Mouse (Mus musculus): Measurements from ENCODE around the gene Mia3. TPM values are rescaled to one million over a fixed set of nuclear protein-coding genes. Genes with fewer than 3 reads are reported as not detected.
"Not testable (repeated sequence)": the region's sequence is repeated elsewhere in the genome, so short reads cannot be mapped to it uniquely, and the experiment has no call there.

Mia3 gene
- polyA plus RNA-seq, 1 experiment from 2014 or later, result 112 TPM

GRCm38 (mm10) chr1:183379376-183379775 is 10.0 kb upstream of the Mia3 start:
- not testable (repeated sequence) for H3K36me3 ChIP-seq (ENCODE audit: control insufficient read depth, insufficient read depth, low read length); H3K9ac ChIP-seq (replicated peaks; ENCODE audit: low read depth, low read length); H3K4me1 ChIP-seq (ENCODE audit: control insufficient read depth, insufficient read depth, low read length); H3K4me3 ChIP-seq (ENCODE audit: low read depth, low read length); H3K4me2 ChIP-seq (ENCODE audit: low read depth, low read length); H3K27me3 ChIP-seq (ENCODE audit: control insufficient read depth, insufficient read depth, low read length); ATAC-seq (ENCODE audit: low read depth); H3K27ac ChIP-seq (ENCODE audit: low read depth, low read length); H3K9me3 ChIP-seq (ENCODE audit: control insufficient read depth, low read length)
- WGBS, result 87% methylated on average over 3 of the region's 3 CpGs

DNA sequence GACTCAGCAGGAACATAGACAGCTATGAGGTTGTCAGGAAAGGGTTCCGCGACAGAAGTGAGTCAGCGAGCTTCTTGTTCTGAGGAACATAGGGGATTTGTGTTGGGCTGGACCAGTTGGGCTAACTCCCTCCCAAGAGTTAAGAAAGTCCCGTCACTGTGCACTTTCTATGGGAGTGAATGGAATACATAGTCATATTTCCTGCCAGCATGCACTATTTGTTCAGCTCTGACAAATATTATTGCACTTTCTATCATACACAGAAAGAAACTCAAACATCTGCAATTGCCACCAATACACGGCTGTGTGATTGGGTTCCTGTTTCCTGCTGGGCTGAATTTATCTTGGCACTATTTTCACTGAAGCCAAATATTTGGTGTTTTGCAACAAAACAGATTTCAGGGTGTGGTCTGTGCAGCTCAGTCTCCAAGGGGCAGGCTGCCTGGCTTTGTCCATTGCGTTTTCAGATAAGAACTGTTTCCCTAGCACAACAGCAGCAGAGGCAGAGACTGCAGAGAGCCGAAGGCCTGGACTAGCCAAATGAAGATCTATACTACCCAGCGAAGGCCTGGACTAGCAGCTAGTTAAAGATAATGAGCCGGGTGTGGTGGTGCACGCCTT is 9.1 kb upstream of the Mia3 start:
- Histone ChIP-seq H3K4me1 (ENCODE audit: control insufficient read depth, insufficient read depth, low read length) (no peaks in the 10 kb centered on the region), H3K9me3 (ENCODE audit: control insufficient read depth, low read length) (no peaks in the 10 kb centered on the region), H3K4me2 (ENCODE audit: low read depth, low read length) (no peak overlapping the region), H3K9ac (replicated peaks; ENCODE audit: low read depth, low read length) (no peak overlapping the region), H3K27me3 (ENCODE audit: control insufficient read depth, insufficient read depth, low read length) (no peaks in the 10 kb centered on the region), H3K36me3 (ENCODE audit: control insufficient read depth, insufficient read depth, low read length) (no peaks in the 10 kb centered on the region), H3K27ac (ENCODE audit: low read depth, low read length) (no peak overlapping the region), H3K4me3 (ENCODE audit: low read depth, low read length) (no peak overlapping the region)
- 86% methylated on average over 10 of the region's 10 CpGs for WGBS
- ATAC-seq (ENCODE audit: low read depth), result no peak

GRCm38 (mm10) chr1:183377045-183377444 is 7.7 kb upstream of the Mia3 start:
- Histone ChIP-seq H3K9me3 (ENCODE audit: control insufficient read depth, low read length) (no peaks in the 10 kb centered on the region), H3K4me2 (ENCODE audit: low read depth, low read length) (no peak overlapping the region), H3K36me3 (ENCODE audit: control insufficient read depth, insufficient read depth, low read length) (no peaks in the 10 kb centered on the region), H3K4me1 (ENCODE audit: control insufficient read depth, insufficient read depth, low read length) (no peaks in the 10 kb centered on the region), H3K9ac (replicated peaks; ENCODE audit: low read depth, low read length) (no peak overlapping the region), H3K27ac (ENCODE audit: low read depth, low read length) (no peak overlapping the region), H3K4me3 (ENCODE audit: low read depth, low read length) (no peak overlapping the region), H3K27me3 (ENCODE audit: control insufficient read depth, insufficient read depth, low read length) (no peaks in the 10 kb centered on the region)
- ATAC-seq (ENCODE audit: low read depth), result no peak
- WGBS, result 81% methylated on average over 4 of the region's 4 CpGs

DNA sequence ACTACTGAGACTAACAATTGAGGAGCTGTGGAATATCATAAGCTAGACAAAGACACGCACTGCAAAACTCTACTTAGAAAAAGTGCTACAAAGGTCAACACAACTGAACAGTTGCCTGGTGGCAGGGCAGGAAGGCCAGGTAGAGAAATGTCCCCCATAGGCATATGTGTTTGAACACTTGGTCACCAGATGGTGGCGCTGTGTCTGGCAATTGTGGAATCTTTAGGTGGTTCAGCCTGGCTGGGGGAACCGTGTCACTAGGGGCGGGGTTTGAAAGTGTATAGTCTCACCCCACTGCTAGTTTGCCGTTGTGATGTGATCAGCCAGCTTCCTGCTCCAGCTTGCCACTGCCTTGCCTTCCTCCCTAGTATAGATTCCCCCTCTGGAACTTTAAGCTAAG is 5.4 kb upstream of the Mia3 start:
- Histone ChIP-seq H3K4me1 (ENCODE audit: control insufficient read depth, insufficient read depth, low read length) (no peaks in the 10 kb centered on the region), H3K27me3 (ENCODE audit: control insufficient read depth, insufficient read depth, low read length) (no peaks in the 10 kb centered on the region), H3K27ac (ENCODE audit: low read depth, low read length) (no peak overlapping the region), H3K9ac (replicated peaks; ENCODE audit: low read depth, low read length) (no peak overlapping the region), H3K4me2 (ENCODE audit: low read depth, low read length) (no peak overlapping the region), H3K4me3 (ENCODE audit: low read depth, low read length) (no peak overlapping the region), H3K9me3 (ENCODE audit: control insufficient read depth, low read length) (no peaks in the 10 kb centered on the region), H3K36me3 (ENCODE audit: control insufficient read depth, insufficient read depth, low read length) (no peaks in the 10 kb centered on the region)
- WGBS, result 77% methylated on average over 5 of the region's 5 CpGs
- no peak for ATAC-seq (ENCODE audit: low read depth)

DNA sequence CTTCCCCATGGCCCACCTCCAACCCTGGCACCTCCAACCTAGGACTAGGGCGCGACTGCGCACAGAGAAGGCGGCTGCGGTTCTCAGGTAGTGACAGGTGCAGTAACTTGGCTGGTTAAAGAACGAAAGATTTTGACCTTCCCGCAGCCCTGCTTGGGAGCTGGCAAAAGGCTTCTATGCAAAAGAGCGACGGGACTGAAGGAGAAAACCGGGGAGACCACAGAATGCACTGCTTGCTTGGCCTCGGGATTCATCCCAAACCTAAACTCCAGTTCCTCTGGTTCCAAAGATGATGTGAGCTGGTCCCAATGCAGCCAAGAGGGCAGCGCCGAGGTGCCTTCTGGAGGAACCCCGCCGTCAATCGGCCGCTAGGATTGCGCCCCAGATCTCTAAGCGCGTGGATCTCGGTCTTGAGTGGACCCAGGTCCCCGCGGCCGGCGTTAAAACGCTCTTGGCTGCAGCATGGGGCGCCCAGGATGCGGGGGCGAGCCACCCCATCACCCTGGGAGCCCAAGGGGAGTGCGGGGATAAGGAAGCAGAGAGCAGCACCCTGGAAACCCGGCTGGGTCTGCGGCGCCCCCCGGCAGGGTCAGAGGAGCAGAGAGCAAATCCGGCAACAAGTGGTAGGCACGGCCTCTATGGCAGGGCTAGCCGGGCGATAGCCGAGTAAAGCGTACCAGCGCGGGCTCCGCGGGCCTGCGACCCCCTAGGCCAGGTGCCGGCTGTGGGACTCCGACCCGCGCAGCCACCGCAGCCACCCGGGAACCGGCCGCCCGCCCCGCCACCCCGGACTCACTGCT is 552 bp downstream of the Mia3 start:
- Histone ChIP-seq H3K4me2 (ENCODE audit: low read depth, low read length) (peak overlapping the region; percentile 90), H3K27ac (ENCODE audit: low read depth, low read length) (peak overlapping the region; percentile 72), H3K4me1 (ENCODE audit: control insufficient read depth, insufficient read depth, low read length) (0 out of 2 replicates have a peak, but pooled peaks cover 5% of the 10 kb centered on the region), H3K36me3 (ENCODE audit: control insufficient read depth, insufficient read depth, low read length) (peaks cover 9% of the 10 kb centered on the region), H3K9ac (replicated peaks; ENCODE audit: low read depth, low read length) (peak overlapping the region; percentile 82), H3K27me3 (ENCODE audit: control insufficient read depth, insufficient read depth, low read length) (no peaks in the 10 kb centered on the region), H3K9me3 (ENCODE audit: control insufficient read depth, low read length) (no peaks in the 10 kb centered on the region), H3K4me3 (ENCODE audit: low read depth, low read length) (peak overlapping the region; percentile 65)
- peak; percentile 78 for ATAC-seq (ENCODE audit: low read depth)
- WGBS, result 1% methylated on average over 56 of the region's 56 CpGs

- no peak overlapping the region for H3K27ac ChIP-seq (ENCODE audit: low read depth, low read length)
- no peak overlapping the region for H3K4me3 ChIP-seq (ENCODE audit: low read depth, low read length)
- H3K36me3 ChIP-seq (ENCODE audit: control insufficient read depth, insufficient read depth, low read length), result peaks cover 19% of the 10 kb centered on the region
- H3K27me3 ChIP-seq (ENCODE audit: control insufficient read depth, insufficient read depth, low read length), result no peaks in the 10 kb centered on the region
- no peak overlapping the region for H3K4me2 ChIP-seq (ENCODE audit: low read depth, low read length)
- H3K4me1 ChIP-seq (ENCODE audit: control insufficient read depth, insufficient read depth, low read length), result 0 out of 2 replicates have a peak, but pooled peaks cover 5% of the 10 kb centered on the region
- 78% methylated on average over 5 of the region's 5 CpGs for WGBS
- H3K9me3 ChIP-seq (ENCODE audit: control insufficient read depth, low read length), result no peaks in the 10 kb centered on the region
- no peak for ATAC-seq (ENCODE audit: low read depth)
- H3K9ac ChIP-seq (replicated peaks; ENCODE audit: low read depth, low read length), result no peak overlapping the region
These were observed 3.0 kb downstream of the Mia3 start for GRCm38 (mm10) chr1:183366361-183366760.

DNA sequence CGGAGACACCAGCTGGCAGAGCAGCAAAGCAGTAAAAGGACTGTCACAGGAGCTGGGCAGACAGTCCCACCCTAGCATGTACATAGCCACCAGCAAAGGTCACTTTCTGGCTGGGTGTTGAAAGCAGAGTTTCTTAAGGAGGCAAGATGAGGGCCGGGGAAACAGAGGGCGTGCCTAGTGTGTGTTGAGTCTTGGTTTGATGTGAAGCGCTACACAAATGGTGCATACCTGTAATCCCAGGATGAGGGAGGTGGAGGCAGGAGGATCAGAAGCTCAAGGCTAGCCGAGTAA is 5.8 kb downstream of the Mia3 start:
- 90% methylated on average over 5 of the region's 5 CpGs for WGBS
- Histone ChIP-seq H3K36me3 (ENCODE audit: control insufficient read depth, insufficient read depth, low read length) (peaks cover 32% of the 10 kb centered on the region), H3K4me1 (ENCODE audit: control insufficient read depth, insufficient read depth, low read length) (0 out of 2 replicates have a peak, but pooled peaks cover 4% of the 10 kb centered on the region), H3K9me3 (ENCODE audit: control insufficient read depth, low read length) (no peaks in the 10 kb centered on the region), H3K9ac (replicated peaks; ENCODE audit: low read depth, low read length) (no peak overlapping the region), H3K4me2 (ENCODE audit: low read depth, low read length) (no peak overlapping the region), H3K27ac (ENCODE audit: low read depth, low read length) (no peak overlapping the region), H3K4me3 (ENCODE audit: low read depth, low read length) (no peak overlapping the region), H3K27me3 (ENCODE audit: control insufficient read depth, insufficient read depth, low read length) (no peaks in the 10 kb centered on the region)
- ATAC-seq (ENCODE audit: low read depth), result no peak

DNA sequence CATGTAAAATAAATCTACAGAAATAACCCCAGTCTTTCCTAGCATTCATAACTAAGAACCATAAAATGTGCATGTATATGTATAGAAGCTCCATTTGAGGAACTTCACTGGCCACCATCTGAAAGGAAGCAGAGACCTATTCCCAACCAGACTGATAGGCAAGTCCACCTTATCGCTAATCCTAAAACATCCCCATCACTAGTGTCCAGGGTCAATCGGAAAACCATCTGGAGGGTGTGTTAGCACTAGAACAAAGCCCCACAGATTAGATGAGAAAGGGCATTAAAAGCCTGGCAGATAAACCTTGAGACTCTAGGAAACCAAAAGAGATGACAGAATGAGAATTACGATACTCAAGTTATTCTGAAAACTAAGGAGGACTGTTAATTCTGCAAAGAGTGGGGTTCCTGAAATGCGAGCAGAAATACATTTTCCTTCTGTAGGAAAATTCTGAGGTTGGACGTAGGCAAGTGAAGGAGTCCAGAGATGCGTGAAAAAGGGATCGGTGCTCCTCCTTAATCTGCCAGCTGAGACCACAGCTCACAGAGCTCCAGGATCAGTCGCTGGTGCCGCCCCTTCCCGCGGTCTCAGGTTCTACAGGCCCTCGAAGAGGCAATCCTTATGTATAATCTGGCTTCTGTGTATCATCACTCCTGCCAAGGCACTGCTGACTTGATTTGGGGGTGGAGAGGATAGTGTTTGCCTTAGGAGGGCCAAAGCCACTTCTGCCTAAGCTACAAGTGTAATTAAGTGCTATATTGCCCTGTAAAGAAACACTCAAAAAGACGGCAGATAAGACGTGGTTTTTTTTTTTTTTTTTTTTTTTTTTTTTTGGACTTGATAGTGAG is 6.4 kb downstream of the Mia3 start:
- H3K9me3 ChIP-seq (ENCODE audit: control insufficient read depth, low read length), result no peaks in the 10 kb centered on the region
- no peak overlapping the region for H3K4me2 ChIP-seq (ENCODE audit: low read depth, low read length)
- no peak overlapping the region for H3K4me3 ChIP-seq (ENCODE audit: low read depth, low read length)
- no peaks in the 10 kb centered on the region for H3K27me3 ChIP-seq (ENCODE audit: control insufficient read depth, insufficient read depth, low read length)
- H3K9ac ChIP-seq (replicated peaks; ENCODE audit: low read depth, low read length), result no peak overlapping the region
- no peak for ATAC-seq (ENCODE audit: low read depth)
- no peaks in the 10 kb centered on the region for H3K4me1 ChIP-seq (ENCODE audit: control insufficient read depth, insufficient read depth, low read length)
- no peak overlapping the region for H3K27ac ChIP-seq (ENCODE audit: low read depth, low read length)
- WGBS, result 92% methylated on average over 14 of the region's 14 CpGs
- H3K36me3 ChIP-seq (ENCODE audit: control insufficient read depth, insufficient read depth, low read length), result peaks cover 36% of the 10 kb centered on the region

DNA sequence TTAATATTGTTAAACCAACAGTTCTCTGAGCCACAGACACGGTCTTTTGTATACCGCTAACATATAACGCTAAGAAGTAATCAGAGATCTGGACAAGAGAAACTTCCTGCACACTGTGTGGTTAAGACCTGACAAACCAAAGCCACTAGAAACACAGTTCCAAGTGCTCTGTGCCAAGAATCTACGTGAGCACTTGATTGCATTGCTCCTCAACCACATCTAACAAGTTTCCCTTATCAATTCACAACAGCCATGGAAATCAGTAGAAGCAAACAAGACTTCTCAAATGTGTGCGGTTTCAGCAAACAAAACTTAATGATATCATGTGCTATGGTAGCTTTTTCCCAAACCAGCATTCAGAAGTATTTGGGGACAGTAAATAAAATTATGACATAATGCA is 7.1 kb downstream of the Mia3 start:
- Histone ChIP-seq H3K27ac (ENCODE audit: low read depth, low read length) (no peak overlapping the region), H3K27me3 (ENCODE audit: control insufficient read depth, insufficient read depth, low read length) (no peaks in the 10 kb centered on the region), H3K36me3 (ENCODE audit: control insufficient read depth, insufficient read depth, low read length) (peaks cover 40% of the 10 kb centered on the region), H3K9me3 (ENCODE audit: control insufficient read depth, low read length) (no peaks in the 10 kb centered on the region), H3K4me1 (ENCODE audit: control insufficient read depth, insufficient read depth, low read length) (no peaks in the 10 kb centered on the region), H3K4me2 (ENCODE audit: low read depth, low read length) (no peak overlapping the region), H3K9ac (replicated peaks; ENCODE audit: low read depth, low read length) (no peak overlapping the region), H3K4me3 (ENCODE audit: low read depth, low read length) (no peak overlapping the region)
- ATAC-seq (ENCODE audit: low read depth), result no peak
- WGBS, result 96% methylated on average over 5 of the region's 5 CpGs

Data from neural tube, embryonic 14.5 days (tissue).